Mouse (Mus musculus): ENCODE results near the gene Gria2. TPM values are rescaled to one million over a fixed set of nuclear protein-coding genes. Genes with fewer than 3 reads are reported as not detected.

The Gria2 gene
- total RNA-seq, 1 experiment from 2014 or later = 1.9 TPM

DNA sequence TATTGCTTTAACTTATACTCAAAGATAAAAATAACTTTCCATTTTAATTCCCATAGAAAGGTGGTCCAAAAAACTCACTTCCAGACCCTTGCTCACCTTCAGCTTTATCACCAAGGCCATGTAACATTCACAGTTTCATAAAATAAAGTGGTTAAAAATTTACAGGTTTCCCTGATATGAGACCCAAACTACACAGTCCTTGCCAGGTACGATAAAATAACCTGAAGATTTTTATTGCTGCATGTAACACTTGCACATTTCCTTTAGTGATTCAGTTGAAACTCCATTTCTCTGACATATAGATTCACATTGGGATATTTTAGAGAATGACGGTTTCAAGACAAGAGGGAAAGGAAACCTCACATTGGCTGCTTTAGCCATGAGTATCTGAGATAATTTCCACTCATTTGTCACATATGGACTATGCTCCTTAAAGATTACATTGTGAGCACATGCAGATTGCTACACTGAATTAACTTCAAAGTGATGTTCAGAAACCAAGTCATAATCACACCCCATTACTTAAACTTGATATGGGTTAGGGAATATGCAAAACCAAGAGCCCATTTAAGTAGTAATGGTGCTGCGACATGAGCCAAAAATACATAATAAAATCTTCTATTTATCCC lies 15.4 kb downstream of the Gria2 start:
- ATAC-seq (replicated peaks in 1 of 2; ENCODE audit: insufficient read depth in 1 of 2, low FRiP score in 2 of 2, low TSS enrichment in 1 of 2, low read depth in 1 of 2, poor library complexity in 2 of 2, severe bottlenecking in 2 of 2) = no peak

DNA sequence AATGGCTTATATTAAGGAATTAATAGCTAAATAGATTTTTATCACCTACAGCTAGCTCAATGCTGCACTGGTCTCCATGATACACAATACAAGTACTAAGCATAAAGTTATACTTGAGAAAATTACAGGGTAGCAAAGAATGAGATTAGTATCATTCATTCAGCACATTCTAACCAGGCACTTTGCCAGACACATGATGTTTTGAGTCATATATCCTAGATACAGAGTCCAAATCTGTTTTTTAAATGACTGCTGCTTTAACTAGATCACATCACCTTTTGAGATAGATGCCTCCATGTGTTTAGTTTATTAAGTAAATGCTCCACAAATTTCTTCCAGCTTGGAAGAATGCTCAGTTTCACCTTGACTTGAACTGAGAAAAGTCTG lies 21.5 kb downstream of the Gria2 start:
- no peak for ATAC-seq (replicated peaks in 1 of 2; ENCODE audit: insufficient read depth in 1 of 2, low FRiP score in 2 of 2, low TSS enrichment in 1 of 2, low read depth in 1 of 2, poor library complexity in 2 of 2, severe bottlenecking in 2 of 2)

DNA sequence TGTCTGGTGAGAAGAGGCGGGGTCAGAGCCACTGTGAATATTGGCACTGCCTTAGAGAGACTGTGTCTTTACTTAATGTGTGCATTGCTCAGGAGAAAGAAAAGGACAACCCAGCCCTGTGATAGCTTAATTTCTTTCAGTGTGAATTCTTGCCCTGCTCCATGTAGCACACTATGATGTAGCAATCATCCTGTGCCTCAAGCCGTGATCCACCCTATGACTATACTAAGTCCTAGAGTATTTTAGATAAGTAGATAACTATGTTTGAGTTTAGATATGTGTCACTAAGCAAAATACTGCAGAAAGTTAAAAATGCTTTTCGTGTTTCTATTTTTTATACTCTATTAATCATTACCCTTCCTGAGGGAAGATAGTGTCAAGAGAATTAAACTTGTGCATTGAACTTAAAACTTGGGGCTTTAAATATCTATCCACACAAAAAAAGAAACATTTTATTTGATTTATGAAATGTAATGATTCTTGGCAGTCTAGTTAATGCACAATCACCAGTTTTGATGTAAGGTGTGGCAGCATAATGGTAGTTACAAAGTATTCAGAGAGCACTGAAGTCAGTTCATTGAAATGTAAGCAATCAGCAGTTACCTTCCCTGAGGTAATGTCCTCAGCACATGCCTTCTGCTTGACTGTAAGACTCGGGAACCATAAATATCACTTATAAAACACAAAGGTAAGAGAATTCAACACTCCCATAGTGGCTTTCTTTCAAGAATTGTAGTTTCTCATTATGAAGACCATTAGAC lies 22.1 kb downstream of the Gria2 start:
- ATAC-seq (replicated peaks in 1 of 2; ENCODE audit: insufficient read depth in 1 of 2, low FRiP score in 2 of 2, low TSS enrichment in 1 of 2, low read depth in 1 of 2, poor library complexity in 2 of 2, severe bottlenecking in 2 of 2) = no peak

DNA sequence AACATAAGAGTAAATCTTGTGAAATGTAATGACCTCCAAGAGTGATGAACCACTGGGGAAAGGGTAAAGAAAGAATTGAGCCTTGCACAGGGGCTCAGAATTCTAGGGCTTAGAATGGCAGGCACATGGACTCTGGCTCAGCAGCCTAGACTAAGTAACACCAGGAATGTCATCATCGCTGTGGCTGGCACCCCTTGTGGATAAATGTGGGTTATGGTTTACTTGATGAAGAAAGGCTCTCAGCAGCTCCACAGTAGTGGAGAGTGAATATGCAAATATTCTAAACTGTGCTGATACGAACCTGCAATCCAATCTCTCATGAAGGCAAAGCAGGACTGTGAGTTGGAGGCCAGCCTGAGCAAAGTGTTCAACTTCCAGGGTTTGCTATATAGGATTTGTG lies 26.0 kb downstream of the Gria2 start:
- ATAC-seq (replicated peaks in 1 of 2; ENCODE audit: insufficient read depth in 1 of 2, low FRiP score in 2 of 2, low TSS enrichment in 1 of 2, low read depth in 1 of 2, poor library complexity in 2 of 2, severe bottlenecking in 2 of 2) = no peak

DNA sequence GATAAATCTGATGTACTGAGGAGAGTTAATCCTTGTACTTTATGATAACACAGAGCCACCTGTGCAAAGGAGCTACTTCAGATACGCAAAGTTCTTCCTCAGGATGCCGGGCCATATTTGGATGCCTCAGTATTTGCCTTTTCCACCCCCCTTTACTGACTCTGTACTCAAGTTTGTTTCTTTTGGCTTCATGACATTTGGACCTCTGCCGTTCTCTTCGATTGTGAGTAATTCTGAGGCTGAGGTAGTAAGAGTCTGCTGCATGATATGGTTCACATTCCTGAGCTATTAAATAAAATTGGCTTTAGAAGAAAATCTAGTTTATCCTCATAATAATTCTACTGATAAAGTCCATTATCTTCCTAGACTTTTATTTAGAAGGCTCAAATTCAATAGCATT lies 26.7 kb downstream of the Gria2 start:
- ATAC-seq (replicated peaks in 1 of 2; ENCODE audit: insufficient read depth in 1 of 2, low FRiP score in 2 of 2, low TSS enrichment in 1 of 2, low read depth in 1 of 2, poor library complexity in 2 of 2, severe bottlenecking in 2 of 2) = no peak

DNA sequence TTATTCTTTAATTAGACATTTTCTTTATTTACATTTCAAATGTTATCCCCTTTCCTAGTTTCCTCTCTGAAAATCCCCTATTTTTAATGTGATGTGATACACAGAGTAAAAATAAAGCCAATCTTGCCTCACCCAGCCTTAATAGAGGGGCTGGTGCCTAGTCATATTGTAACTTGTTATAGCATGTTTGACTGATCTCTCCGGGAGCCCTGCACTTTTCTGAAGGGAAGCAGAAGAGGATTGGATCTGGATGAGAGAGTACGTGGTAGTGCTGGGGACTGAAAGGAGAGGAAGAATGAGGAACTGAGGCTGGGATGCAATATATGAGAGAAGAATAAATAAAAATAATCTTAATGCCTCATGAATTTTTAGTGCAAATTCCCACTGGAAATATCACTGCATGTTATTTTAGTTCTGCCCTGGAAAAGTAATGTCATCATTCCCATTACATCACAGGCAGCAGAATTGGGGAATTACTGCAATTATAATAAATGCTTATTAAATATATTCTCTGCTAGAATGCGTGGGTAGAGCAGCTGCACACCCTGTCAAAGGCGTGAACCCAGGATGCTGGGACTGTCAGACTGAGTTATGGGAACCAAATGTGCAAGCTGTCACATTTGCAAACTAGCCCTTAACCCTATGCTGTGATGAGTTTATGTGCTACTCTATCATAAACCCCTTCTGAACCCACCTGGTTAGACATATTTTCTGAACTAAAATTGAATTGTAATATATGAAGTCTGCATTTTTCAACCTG lies 28.4 kb downstream of the Gria2 start:
- no peak for ATAC-seq (replicated peaks in 1 of 2; ENCODE audit: insufficient read depth in 1 of 2, low FRiP score in 2 of 2, low TSS enrichment in 1 of 2, low read depth in 1 of 2, poor library complexity in 2 of 2, severe bottlenecking in 2 of 2)

DNA sequence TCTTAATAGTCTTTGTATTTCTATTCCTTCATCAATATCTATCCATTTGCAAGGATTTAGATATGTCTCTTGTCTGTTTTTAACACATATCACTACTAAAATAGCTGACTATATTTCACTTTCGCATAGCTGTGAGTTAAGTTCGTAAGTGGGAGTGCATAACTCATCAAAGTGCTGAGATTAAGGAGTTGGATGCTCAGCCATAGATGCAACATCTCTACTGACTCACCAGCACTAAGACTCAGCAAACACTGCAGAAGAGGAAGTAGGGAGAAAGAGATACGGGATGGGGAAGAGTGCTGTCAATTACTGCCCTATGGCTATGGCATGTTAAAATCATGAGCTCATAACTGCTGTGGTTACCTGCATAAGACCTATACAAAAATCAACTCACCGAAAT lies 29.4 kb downstream of the Gria2 start:
- ATAC-seq (replicated peaks in 1 of 2; ENCODE audit: insufficient read depth in 1 of 2, low FRiP score in 2 of 2, low TSS enrichment in 1 of 2, low read depth in 1 of 2, poor library complexity in 2 of 2, severe bottlenecking in 2 of 2) = no peak

DNA sequence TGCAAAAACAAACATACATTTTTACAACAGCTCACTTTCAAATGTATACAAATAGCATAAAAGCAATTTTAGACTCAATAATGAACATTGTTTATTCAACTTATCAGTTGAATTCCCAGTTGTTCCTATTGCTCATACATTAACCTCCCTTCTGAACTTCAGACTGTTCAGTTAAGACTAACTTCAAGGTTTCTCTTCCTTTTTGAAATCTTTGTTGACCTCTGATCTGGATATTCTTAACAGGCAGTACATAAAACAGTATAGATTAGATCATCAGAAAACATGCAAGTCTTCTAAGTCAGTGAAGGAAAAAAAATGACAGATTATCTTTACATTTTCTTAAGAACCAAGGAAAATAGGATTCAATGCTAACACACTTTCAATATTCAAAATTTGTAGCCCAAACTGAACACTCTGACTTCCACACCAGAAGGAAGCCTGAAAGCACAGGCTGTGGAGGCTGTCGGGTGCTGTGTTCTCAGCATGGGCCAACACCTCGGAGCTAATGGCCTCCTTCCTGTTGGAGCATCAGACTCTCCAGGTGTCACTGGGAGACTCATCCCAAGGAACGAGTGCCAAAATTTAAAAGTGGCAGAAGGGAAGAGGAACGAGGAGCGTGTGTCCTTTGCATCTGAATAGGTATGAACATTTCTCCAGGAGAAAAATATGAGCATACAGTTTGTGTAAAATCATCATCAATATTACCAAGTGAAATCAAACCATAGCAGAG lies 33.0 kb downstream of the Gria2 start:
- no peak for ATAC-seq (replicated peaks in 1 of 2; ENCODE audit: insufficient read depth in 1 of 2, low FRiP score in 2 of 2, low TSS enrichment in 1 of 2, low read depth in 1 of 2, poor library complexity in 2 of 2, severe bottlenecking in 2 of 2)

DNA sequence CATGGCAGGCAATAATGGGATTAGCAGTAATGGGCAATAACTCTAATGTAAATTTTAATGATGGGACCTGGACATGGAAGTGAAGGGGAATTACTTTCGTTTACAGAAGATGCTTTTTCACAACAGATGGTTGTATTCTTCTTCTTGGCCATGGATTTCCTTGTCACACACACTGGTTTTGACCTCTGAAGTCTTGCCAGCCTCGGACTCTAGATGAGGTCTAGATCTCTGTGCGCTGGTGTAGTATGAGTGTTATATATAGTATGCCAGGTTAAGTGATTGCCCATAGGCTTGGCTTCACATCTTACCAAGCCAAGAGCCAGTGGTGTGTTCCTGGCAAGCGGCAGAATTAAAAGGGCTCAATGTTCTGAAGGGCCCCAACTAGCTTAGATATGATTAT lies 43.7 kb downstream of the Gria2 start:
- ATAC-seq (replicated peaks in 1 of 2; ENCODE audit: insufficient read depth in 1 of 2, low FRiP score in 2 of 2, low TSS enrichment in 1 of 2, low read depth in 1 of 2, poor library complexity in 2 of 2, severe bottlenecking in 2 of 2) = no peak

DNA sequence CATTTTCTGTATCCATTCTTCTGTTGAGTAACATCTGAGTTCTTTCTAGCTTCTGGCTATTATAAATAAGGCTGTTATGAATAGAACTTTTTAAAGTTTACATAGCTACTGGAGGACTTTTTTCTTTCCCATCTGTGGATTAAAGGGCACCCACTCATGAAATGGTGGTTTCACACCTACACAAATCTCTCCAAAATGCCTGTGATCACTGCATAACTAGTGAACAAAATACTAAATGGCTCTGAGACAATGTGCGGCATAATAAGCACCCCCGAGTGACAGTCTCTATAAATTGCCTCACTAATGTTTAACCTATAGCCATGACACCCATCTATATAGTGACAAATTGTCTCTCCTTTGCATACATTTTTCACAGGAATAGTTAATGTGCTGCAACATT lies 44.3 kb downstream of the Gria2 start:
- ATAC-seq (replicated peaks in 1 of 2; ENCODE audit: insufficient read depth in 1 of 2, low FRiP score in 2 of 2, low TSS enrichment in 1 of 2, low read depth in 1 of 2, poor library complexity in 2 of 2, severe bottlenecking in 2 of 2) = no peak

DNA sequence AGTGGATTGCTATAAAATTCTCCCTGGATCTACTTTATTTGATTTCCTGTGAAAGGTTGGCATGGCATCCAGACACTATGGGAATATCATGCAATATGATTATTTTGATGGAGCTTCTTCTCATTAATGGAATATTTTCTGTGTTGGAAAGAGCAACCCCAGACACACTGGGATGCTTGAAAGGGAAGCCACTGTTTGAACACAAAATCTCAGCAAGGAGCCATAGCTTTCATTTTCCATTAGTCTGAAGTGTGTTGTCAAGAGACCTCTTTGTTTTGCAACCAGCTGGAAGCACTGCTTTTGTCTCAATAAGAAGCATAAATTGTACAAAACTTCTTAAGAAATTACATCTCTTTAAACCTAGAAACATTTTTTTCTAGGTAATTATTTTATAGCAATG lies 51.8 kb downstream of the Gria2 start:
- ATAC-seq (replicated peaks in 1 of 2; ENCODE audit: insufficient read depth in 1 of 2, low FRiP score in 2 of 2, low TSS enrichment in 1 of 2, low read depth in 1 of 2, poor library complexity in 2 of 2, severe bottlenecking in 2 of 2) = no peak

DNA sequence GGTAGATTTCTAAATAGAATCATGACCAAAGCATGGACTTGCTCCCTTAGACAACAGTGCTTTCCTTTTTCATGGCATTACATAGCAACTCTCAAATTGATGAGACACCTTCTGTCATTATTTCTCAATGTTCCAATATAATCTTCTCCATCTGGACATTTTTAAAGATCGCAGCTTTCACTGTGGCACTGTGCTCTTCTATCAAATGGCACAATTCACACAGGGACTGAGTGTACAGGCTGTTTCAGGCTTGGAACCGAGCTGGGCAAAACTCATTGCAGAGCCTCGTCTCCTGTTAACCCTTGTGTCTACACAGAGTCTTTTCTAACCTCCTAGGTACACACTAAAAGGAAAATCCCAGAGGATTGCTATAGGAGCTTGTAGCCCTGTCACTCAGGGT lies 77.4 kb downstream of the Gria2 start:
- no peak for ATAC-seq (replicated peaks in 1 of 2; ENCODE audit: insufficient read depth in 1 of 2, low FRiP score in 2 of 2, low TSS enrichment in 1 of 2, low read depth in 1 of 2, poor library complexity in 2 of 2, severe bottlenecking in 2 of 2)

DNA sequence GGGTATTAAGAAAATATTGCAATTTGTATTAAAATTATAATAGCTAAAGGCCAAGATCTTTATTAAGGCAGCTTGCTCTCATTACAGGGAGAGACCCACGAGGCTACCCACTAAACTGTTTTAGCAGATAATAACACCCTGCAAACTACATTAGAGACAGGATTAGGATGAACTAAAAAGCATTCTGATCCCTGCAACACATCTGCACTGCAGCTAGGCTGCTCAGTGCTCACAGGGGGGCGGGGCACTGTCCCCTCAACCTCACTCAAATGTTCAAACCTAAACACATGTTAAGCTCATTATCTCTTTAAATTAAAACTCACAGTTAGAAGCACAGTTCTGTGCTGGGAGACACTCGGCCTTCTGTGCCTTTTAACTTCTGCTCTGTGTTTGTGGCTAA lies 89.5 kb downstream of the Gria2 start:
- ATAC-seq (replicated peaks in 1 of 2; ENCODE audit: insufficient read depth in 1 of 2, low FRiP score in 2 of 2, low TSS enrichment in 1 of 2, low read depth in 1 of 2, poor library complexity in 2 of 2, severe bottlenecking in 2 of 2) = no peak

DNA sequence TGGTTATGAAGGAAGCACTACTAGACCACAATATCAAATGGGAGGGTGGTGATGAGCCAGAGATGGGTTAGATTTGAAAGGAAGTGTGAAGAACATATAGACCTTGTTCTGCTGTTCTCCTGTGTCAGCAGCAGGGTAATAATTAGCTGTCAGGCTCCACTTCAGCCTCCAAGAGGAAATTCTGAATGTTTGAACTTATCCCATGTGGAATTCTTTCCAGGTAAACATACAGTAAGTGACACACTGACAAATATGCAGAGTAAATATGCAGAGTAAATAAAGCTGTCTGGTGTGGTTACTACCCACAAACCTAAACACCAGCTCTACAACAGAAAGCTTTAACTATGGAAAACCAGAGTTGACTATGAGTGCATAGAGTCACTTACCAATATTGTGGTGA lies 93.6 kb downstream of the Gria2 start:
- ATAC-seq (replicated peaks in 1 of 2; ENCODE audit: insufficient read depth in 1 of 2, low FRiP score in 2 of 2, low TSS enrichment in 1 of 2, low read depth in 1 of 2, poor library complexity in 2 of 2, severe bottlenecking in 2 of 2) = no peak

DNA sequence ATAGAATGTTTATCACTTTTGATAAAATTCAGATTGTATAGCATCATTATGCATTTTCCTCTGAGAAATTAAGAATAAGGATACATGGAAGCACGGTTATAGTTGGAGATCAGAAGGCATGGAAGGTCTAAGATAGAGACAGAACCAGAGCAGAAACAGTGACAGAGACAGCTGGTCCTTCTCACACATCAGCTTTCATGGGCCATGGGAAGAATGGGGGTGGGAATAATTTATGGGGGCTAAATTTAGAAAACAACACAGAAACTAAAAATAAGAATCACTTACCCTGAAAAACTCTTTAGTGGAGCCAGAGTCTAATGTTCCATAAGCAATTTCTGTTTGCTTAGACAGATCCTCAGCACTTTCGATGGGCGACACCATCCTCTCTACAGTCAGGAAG lies 100.5 kb downstream of the Gria2 start:
- no peak for ATAC-seq (replicated peaks in 1 of 2; ENCODE audit: insufficient read depth in 1 of 2, low FRiP score in 2 of 2, low TSS enrichment in 1 of 2, low read depth in 1 of 2, poor library complexity in 2 of 2, severe bottlenecking in 2 of 2)

DNA sequence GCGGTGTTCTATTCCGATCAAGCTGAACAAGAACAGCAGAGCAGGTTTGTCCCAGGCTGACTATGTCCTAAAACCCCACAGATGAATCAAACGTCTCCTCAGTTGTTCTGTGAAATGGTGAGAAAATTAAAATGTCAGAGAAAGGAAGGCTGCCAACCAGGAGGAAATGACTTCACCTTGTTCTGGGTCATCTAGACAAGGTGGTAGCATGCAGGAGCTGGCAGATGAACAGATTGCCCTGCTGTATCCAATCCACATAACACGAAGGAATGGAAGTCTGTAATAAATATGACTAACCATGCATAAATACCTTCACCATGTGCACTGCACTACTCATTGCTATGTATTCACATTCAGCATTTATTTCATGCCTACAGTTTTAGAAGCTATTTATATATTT lies 105.1 kb downstream of the Gria2 start:
- no peak for ATAC-seq (replicated peaks in 1 of 2; ENCODE audit: insufficient read depth in 1 of 2, low FRiP score in 2 of 2, low TSS enrichment in 1 of 2, low read depth in 1 of 2, poor library complexity in 2 of 2, severe bottlenecking in 2 of 2)

DNA sequence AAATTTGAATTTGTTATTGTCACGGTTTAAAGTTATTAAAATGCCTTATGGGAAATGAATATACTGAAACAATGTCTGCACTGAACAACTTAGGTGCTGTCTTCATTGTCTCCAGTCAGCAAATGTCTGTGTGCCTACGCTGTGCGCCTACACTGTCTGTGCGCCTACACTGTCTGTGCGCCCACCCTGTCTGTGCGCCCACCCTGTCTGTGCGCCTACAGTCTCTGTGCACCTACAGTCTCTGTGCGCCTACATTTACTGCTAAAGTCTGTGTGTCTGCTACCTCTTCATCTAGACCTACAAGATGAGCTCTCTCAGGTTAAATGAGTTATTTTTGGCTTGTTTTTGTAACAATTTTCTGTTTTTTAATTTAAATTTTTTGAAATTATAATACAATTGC lies 107.7 kb downstream of the Gria2 start:
- ATAC-seq (replicated peaks in 1 of 2; ENCODE audit: insufficient read depth in 1 of 2, low FRiP score in 2 of 2, low TSS enrichment in 1 of 2, low read depth in 1 of 2, poor library complexity in 2 of 2, severe bottlenecking in 2 of 2) = no peak

DNA sequence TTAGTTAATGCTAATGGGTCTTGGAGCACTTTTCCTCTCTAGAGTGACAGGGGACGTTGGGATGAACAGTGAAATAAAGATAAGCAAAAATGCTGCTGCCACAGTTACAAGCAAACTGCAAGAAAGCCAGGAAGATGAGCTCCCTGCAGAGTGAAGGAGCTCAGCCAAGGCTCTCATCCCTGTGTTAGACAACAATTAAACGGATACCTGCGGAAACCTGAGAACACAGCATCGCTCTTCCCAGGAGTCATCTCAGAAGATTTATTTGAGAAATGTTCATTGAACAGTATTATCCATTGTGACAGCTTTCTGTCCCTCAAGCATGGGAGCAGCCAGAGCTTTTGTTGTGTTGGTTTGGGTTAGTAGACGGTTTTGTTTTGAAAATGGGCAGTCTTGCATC lies 137.5 kb downstream of the Gria2 start:
- no peak for ATAC-seq (replicated peaks in 1 of 2; ENCODE audit: insufficient read depth in 1 of 2, low FRiP score in 2 of 2, low TSS enrichment in 1 of 2, low read depth in 1 of 2, poor library complexity in 2 of 2, severe bottlenecking in 2 of 2)

All from hematopoietic stem cell, adult 5-6 weeks (primary cell).